Mouse (Mus musculus) heart, embryonic 13.5 days (tissue): ENCODE results near the gene Serpina1c. TPM values are rescaled to one million over a fixed set of nuclear protein-coding genes. Genes with fewer than 3 reads are reported as not detected.

ENCODE experiments used
- polyA plus RNA-seq: library from polyadenylated mRNA; unstranded; fragments of >200 nt; fragmentation: Nextera tagmentation; extraction: Ambion mirVana; gene quantifications from 2 replicates; pipeline ENCODE4 v1.2.1, GENCODE M21; 2015

The Serpina1c gene
- polyA plus RNA-seq, 1 experiment from 2014 or later, result 1.5 TPM

Other genes starting within 250 kb of the Serpina1c start
- gene Serpina6, start 247.7 kb downstream of the Serpina1c start, polyA plus RNA-seq, result 4.5 and 45.8 TPM in 2 replicates
- 0.15 TPM in 1 of 2 replicates, not detected in the other for gene Serpina16, start 228.7 kb downstream of the Serpina1c start, polyA plus RNA-seq
- not detected in 2 replicates for gene Serpina1f, start 209.4 kb downstream of the Serpina1c start, polyA plus RNA-seq
- 0.40 and 3.6 TPM in 2 replicates for gene Serpina1d, start 131.3 kb downstream of the Serpina1c start, polyA plus RNA-seq
- gene Serpina1b, start 74.5 kb downstream of the Serpina1c start, polyA plus RNA-seq, result 4.2 and 17.3 TPM in 2 replicates
- 3.0 and 11.2 TPM in 2 replicates for gene Serpina1a, start 41.3 kb downstream of the Serpina1c start, polyA plus RNA-seq
- 1.4 and 3.8 TPM in 2 replicates for gene Serpina1e, start 54.1 kb upstream of the Serpina1c start, polyA plus RNA-seq
- 0.17 TPM in 1 of 2 replicates, not detected in the other for gene Serpina11, start 85.1 kb upstream of the Serpina1c start, polyA plus RNA-seq
- gene Serpina9, start 108.9 kb upstream of the Serpina1c start, polyA plus RNA-seq, result 0.55 and 0.72 TPM in 2 replicates
- gene Serpina12, start 139.6 kb upstream of the Serpina1c start, polyA plus RNA-seq, result 0.04 TPM in 1 of 2 replicates, not detected in the other
- not detected in 2 replicates for gene Serpina5, start 196.2 kb upstream of the Serpina1c start, polyA plus RNA-seq
- not detected in 2 replicates for gene Serpina3a, start 207.8 kb upstream of the Serpina1c start, polyA plus RNA-seq
- gene Serpina3b, start 223.1 kb upstream of the Serpina1c start, polyA plus RNA-seq, result 0.11 and 0.16 TPM in 2 replicates
- 0.13 TPM in 1 of 2 replicates, not detected in the other for gene Serpina3c, start 249.0 kb upstream of the Serpina1c start, polyA plus RNA-seq